ENCODE assay signal across 7 mouse cellular contexts in the genomic region with DNA sequence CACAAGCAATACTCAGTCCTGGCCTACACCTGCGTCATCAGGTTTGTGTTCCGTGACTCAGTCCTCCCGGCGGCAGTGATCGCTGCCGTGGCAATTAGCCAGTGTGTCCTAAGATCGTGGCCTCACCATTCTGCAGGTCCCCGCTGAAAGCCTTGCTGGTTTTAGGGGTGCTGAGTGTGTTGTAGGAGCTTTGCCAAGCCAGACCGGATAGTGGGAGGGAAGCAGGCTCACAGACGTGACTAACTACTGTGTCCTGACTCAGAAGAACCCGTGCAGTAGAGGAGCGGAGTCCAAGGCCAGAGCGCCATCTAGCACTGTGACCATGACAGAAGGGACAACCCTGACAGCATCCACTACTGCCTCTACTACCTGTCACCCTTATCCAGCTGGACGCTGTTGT.
DNase-seq lines count a peak whose midpoint lies in the region; ATAC-seq lines count a peak whose summit lies in the region.

No protein-coding gene starts in this region.

- H3K36me3 ChIP-seq in hindbrain, embryonic 16.5 days (ENCODE audit: control insufficient read depth, insufficient read depth, low read length) = no peaks in the 10 kb centered on the region
- no peaks in the 10 kb centered on the region for H3K36me3 ChIP-seq in hindbrain, embryonic 14.5 days (replicated peaks; ENCODE audit: control insufficient read depth, insufficient read depth)
- no peaks in the 10 kb centered on the region for H3K36me3 ChIP-seq in kidney, embryonic 15.5 days

- no peak overlapping the region for H3K4me2 ChIP-seq in hindbrain, embryonic 16.5 days (ENCODE audit: low read length)
- H3K4me2 ChIP-seq in hindbrain, embryonic 14.5 days (replicated peaks) = no peak overlapping the region
- no peak overlapping the region for H3K4me2 ChIP-seq in kidney, embryonic 15.5 days

- no peak overlapping the region for H3K27ac ChIP-seq in hindbrain, embryonic 16.5 days (ENCODE audit: low read depth, low read length)
- H3K27ac ChIP-seq in hindbrain, embryonic 14.5 days = no peak overlapping the region
- H3K27ac ChIP-seq in kidney, embryonic 15.5 days = no peak overlapping the region

- H3K9ac ChIP-seq in hindbrain, embryonic 16.5 days (ENCODE audit: low read depth, low read length) = no peak overlapping the region
- no peak overlapping the region for H3K9ac ChIP-seq in hindbrain, embryonic 14.5 days
- H3K9ac ChIP-seq in kidney, embryonic 15.5 days = no peak overlapping the region

- DNase-seq in hindbrain, embryonic 14.5 days (ENCODE audit: low spot score) = no peak
- peak; percentile 80 for DNase-seq in 3T3-L1 (ENCODE audit: low read depth, low spot score)
- peak; percentile 83 to 91 for DNase-seq in adrenal gland, adult (ENCODE audit: inconsistent age in 2 of 2, low spot score in 1 of 2)
- DNase-seq in lung, postnatal 36 days = peak; percentile 31

- ATAC-seq in hindbrain, embryonic 16.5 days = 0 out of 2 replicates have a peak, but pooled peaks have one; percentile 54
- ATAC-seq in hindbrain, embryonic 14.5 days (ENCODE audit: low FRiP score) = no peak
- ATAC-seq in kidney, embryonic 15.5 days (replicated peaks; ENCODE audit: low FRiP score) = peak; percentile 43; the same call in 1 of the 2 replicates
- no peak for ATAC-seq in granulocyte monocyte progenitor cell, adult 5-6 weeks (replicated peaks; ENCODE audit: poor library complexity, severe bottlenecking)

- H3K4me1 ChIP-seq in hindbrain, embryonic 16.5 days (ENCODE audit: control insufficient read depth, insufficient read depth, low read depth, low read length) = peaks cover 6% of the 10 kb centered on the region
- H3K4me1 ChIP-seq in hindbrain, embryonic 14.5 days (replicated peaks; ENCODE audit: control insufficient read depth, insufficient read depth, low read length) = peaks cover 7% of the 10 kb centered on the region
- H3K4me1 ChIP-seq in kidney, embryonic 15.5 days = peaks cover 25% of the 10 kb centered on the region

- no peaks in the 10 kb centered on the region for H3K9me3 ChIP-seq in hindbrain, embryonic 16.5 days (ENCODE audit: control insufficient read depth, low read length)
- no peaks in the 10 kb centered on the region for H3K9me3 ChIP-seq in hindbrain, embryonic 14.5 days (ENCODE audit: control insufficient read depth, low read length)
- H3K9me3 ChIP-seq in kidney, embryonic 15.5 days (replicated peaks) = no peaks in the 10 kb centered on the region

- whole genome bisulfite sequencing in hindbrain, embryonic 16.5 days = 77% methylated on average over 14 of the region's 14 CpGs
- 82% methylated on average over 14 of the region's 14 CpGs for WGBS in hindbrain, embryonic 14.5 days
- WGBS in kidney, embryonic 15.5 days = 60% methylated on average over 14 of the region's 14 CpGs

- no peak overlapping the region for H3K4me3 ChIP-seq in hindbrain, embryonic 16.5 days (ENCODE audit: low read length)
- H3K4me3 ChIP-seq in hindbrain, embryonic 14.5 days (replicated peaks; ENCODE audit: low read length) = no peak overlapping the region
- H3K4me3 ChIP-seq in kidney, embryonic 15.5 days (replicated peaks) = no peak overlapping the region

- H3K27me3 ChIP-seq in hindbrain, embryonic 16.5 days (replicated peaks; ENCODE audit: control insufficient read depth, insufficient read depth, low read length) = no peaks in the 10 kb centered on the region
- H3K27me3 ChIP-seq in hindbrain, embryonic 14.5 days (ENCODE audit: control insufficient read depth, insufficient read depth, low read length) = no peaks in the 10 kb centered on the region
- no peaks in the 10 kb centered on the region; the same call in 1 of the 2 replicates for H3K27me3 ChIP-seq in kidney, embryonic 15.5 days

Comparison
In these comparisons a context has a peak if more than half of its experiments do, and no peak if none do; other contexts are left out.
1. ATAC-seq: peak in hindbrain, embryonic 16.5 days (single experiment) and kidney, embryonic 15.5 days (single experiment); none in hindbrain, embryonic 14.5 days (single experiment) and granulocyte monocyte progenitor cell, adult 5-6 weeks (single experiment).